11 mouse cellular contexts compared by ENCODE assay signal in the genomic region with DNA sequence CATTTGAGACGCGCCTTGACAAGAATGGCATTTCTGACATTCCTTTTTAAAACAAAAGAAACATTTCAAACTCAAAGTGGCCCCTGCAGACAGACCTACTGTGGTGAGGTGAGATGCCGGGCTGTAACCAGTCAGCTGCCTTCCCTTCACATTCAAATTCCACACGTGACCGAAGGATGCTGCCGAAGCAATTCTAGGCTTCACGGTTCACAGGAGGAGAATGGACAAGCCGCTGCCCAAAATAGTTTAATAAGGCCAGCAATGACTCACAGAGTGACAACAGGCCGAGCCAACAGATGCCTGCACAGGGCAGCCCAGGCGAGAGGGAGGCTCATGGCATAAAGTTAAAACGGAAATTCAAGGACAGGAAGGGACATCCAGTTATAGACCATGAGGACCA. TPM values are rescaled to one million over a fixed set of nuclear protein-coding genes. Genes with fewer than 3 reads are reported as not detected.
A peak's percentile ranks its signal among the peaks of the same experiment; 100 is the strongest.
DNase-seq lines count a peak whose midpoint lies in the region; ATAC-seq and TF ChIP-seq lines count a peak whose summit lies in the region.
"Had no signal": no experiment of that assay in that cellular context is flagged by ENCODE, and none has a peak within 500 bp of the region (broad histone marks: within the 10 kb centered on the region; RNA-seq: fewer than 3 reads in every experiment).

No protein-coding gene starts in this region.

- H3K4me1 ChIP-seq in hindbrain, embryonic 10.5 days (replicated peaks): peaks cover 23% of the 10 kb centered on the region
- no peaks in the 10 kb centered on the region for H3K4me1 ChIP-seq in hindbrain, postnatal 0 days (ENCODE audit: insufficient read depth, low read length)
- peaks cover 45% of the 10 kb centered on the region for H3K4me1 ChIP-seq in heart, embryonic 13.5 days
- H3K4me1 ChIP-seq in forebrain, embryonic 10.5 days: peaks cover 14% of the 10 kb centered on the region
- H3K4me1 ChIP-seq: hindbrain, embryonic 15.5 days had no signal

- H3K4me3 ChIP-seq in hindbrain, embryonic 10.5 days: no peak overlapping the region
- no peak overlapping the region for H3K4me3 ChIP-seq in hindbrain, postnatal 0 days (ENCODE audit: low read length)
- no peak overlapping the region for H3K4me3 ChIP-seq in heart, embryonic 13.5 days
- no peak overlapping the region for H3K4me3 ChIP-seq in forebrain, embryonic 10.5 days
- H3K4me3 ChIP-seq: hindbrain, embryonic 15.5 days had no signal

- WGBS in hindbrain, embryonic 10.5 days: 51% methylated on average over 11 of the region's 11 CpGs
- 30% methylated on average over 11 of the region's 11 CpGs for WGBS in hindbrain, postnatal 0 days
- WGBS in heart, embryonic 13.5 days: 42% methylated on average over 11 of the region's 11 CpGs
- WGBS in forebrain, embryonic 10.5 days: 75% methylated on average over 11 of the region's 11 CpGs

- no peak for TF ChIP-seq CTCF in hindbrain, postnatal 0 days (IDR thresholded peaks at IDR 0.05; ENCODE audit: low read depth)

- H3K9ac ChIP-seq in hindbrain, postnatal 0 days (replicated peaks; ENCODE audit: low read length): no peak overlapping the region
- no peak overlapping the region; the same call in 1 of the 2 replicates for H3K9ac ChIP-seq in heart, embryonic 13.5 days
- H3K9ac ChIP-seq: hindbrain, embryonic 15.5 days; lung, embryonic 14.5 days had no signal

- ATAC-seq in hindbrain, postnatal 0 days: no peak; the same call in 1 of the 2 replicates
- ATAC-seq in heart, embryonic 13.5 days (ENCODE audit: extremely low read depth, insufficient number of reproducible peaks, low FRiP score, low TSS enrichment): no peak

- peak overlapping the region; percentile 18; the same call in 1 of the 2 replicates for H3K27ac ChIP-seq in hindbrain, embryonic 10.5 days
- H3K27ac ChIP-seq in hindbrain, postnatal 0 days: no peak overlapping the region
- peak overlapping the region; percentile 83 for H3K27ac ChIP-seq in heart, embryonic 13.5 days (replicated peaks)
- no peak overlapping the region for H3K27ac ChIP-seq in forebrain, embryonic 10.5 days
- H3K27ac ChIP-seq: hindbrain, embryonic 15.5 days had no signal

- no peaks in the 10 kb centered on the region for H3K36me3 ChIP-seq in hindbrain, embryonic 10.5 days
- no peaks in the 10 kb centered on the region for H3K36me3 ChIP-seq in hindbrain, postnatal 0 days (ENCODE audit: insufficient read depth, low read length)
- no peaks in the 10 kb centered on the region for H3K36me3 ChIP-seq in heart, embryonic 13.5 days
- H3K36me3 ChIP-seq in forebrain, embryonic 10.5 days (replicated peaks): no peaks in the 10 kb centered on the region
- H3K36me3 ChIP-seq: hindbrain, embryonic 15.5 days had no signal

- H3K9me3 ChIP-seq in hindbrain, embryonic 10.5 days: no peaks in the 10 kb centered on the region
- no peaks in the 10 kb centered on the region for H3K9me3 ChIP-seq in hindbrain, postnatal 0 days (ENCODE audit: low read length)
- H3K9me3 ChIP-seq in heart, embryonic 13.5 days: no peaks in the 10 kb centered on the region
- H3K9me3 ChIP-seq in forebrain, embryonic 10.5 days: no peaks in the 10 kb centered on the region
- H3K9me3 ChIP-seq: hindbrain, embryonic 15.5 days had no signal

- peak; percentile 40 for DNase-seq in hindbrain, embryonic 10.5 days (ENCODE audit: low spot score)
- DNase-seq in hindbrain, postnatal 0 days (ENCODE audit: low spot score): no peak
- peak; percentile 81 for DNase-seq in cerebellum, adult 9-10 months
- DNase-seq in kidney, postnatal 4 days: peak; percentile 33 to 67
- DNase-seq in forebrain, embryonic 10.5 days (ENCODE audit: extremely low spot score, low spot score): no peak
- DNase-seq in urinary bladder, postnatal 36 days (ENCODE audit: low spot score in 2 of 2): no peak
- DNase-seq in spleen, postnatal 4 days (ENCODE audit: low spot score in 2 of 2): no peak
- DNase-seq: lung, embryonic 14.5 days; right cerebral cortex, postnatal 14 days had no signal

- H3K27me3 ChIP-seq in hindbrain, embryonic 10.5 days (ENCODE audit: insufficient read depth, poor library complexity, severe bottlenecking): no peaks in the 10 kb centered on the region
- no peaks in the 10 kb centered on the region for H3K27me3 ChIP-seq in hindbrain, postnatal 0 days (ENCODE audit: insufficient read depth, low read length)
- H3K27me3 ChIP-seq in heart, embryonic 13.5 days (replicated peaks): no peaks in the 10 kb centered on the region
- H3K27me3 ChIP-seq in forebrain, embryonic 10.5 days (ENCODE audit: poor library complexity, severe bottlenecking): no peaks in the 10 kb centered on the region
- H3K27me3 ChIP-seq: hindbrain, embryonic 15.5 days had no signal

- no peak overlapping the region for H3K4me2 ChIP-seq in hindbrain, postnatal 0 days (ENCODE audit: low read depth, low read length)
- peak overlapping the region; percentile 30 for H3K4me2 ChIP-seq in heart, embryonic 13.5 days
- H3K4me2 ChIP-seq: hindbrain, embryonic 15.5 days; lung, embryonic 14.5 days had no signal

RNA-seq across cellular contexts. Expression of gene Osbpl3, which starts 51.3 kb away (rescaled TPM):
- polyA plus RNA-seq in hindbrain, embryonic 10.5 days (2016; fragmentation: Nextera tagmentation; extraction: Ambion mirVana): 6.2 and 6.6 TPM in 2 replicates
- 5.6 and 6.5 TPM in 2 replicates for total RNA-seq in hindbrain, postnatal 0 days (2014; rRNA removed)
- 3.6 and 3.7 TPM in 2 replicates for polyA plus RNA-seq in hindbrain, postnatal 0 days (2015; fragmentation: Nextera tagmentation; extraction: Ambion mirVana)
- polyA plus RNA-seq in heart, embryonic 13.5 days (2015; fragmentation: Nextera tagmentation; extraction: Ambion mirVana): 11.8 and 11.9 TPM in 2 replicates
- 7.3 and 8.1 TPM in 2 replicates for polyA plus RNA-seq in forebrain, embryonic 10.5 days (2016; fragmentation: Nextera tagmentation; extraction: Ambion mirVana)

Comparison
In these comparisons a context has a peak if more than half of its experiments do, and no peak if none do; other contexts are left out.
1. DNase-seq: peak in hindbrain, embryonic 10.5 days (single experiment), cerebellum, adult 9-10 months (single experiment) and kidney, postnatal 4 days (2 of 2); none in hindbrain, postnatal 0 days (single experiment), forebrain, embryonic 10.5 days (single experiment), urinary bladder, postnatal 36 days (0 of 2) and spleen, postnatal 4 days (0 of 2).
2. H3K27ac ChIP-seq: peak in hindbrain, embryonic 10.5 days (single experiment) and heart, embryonic 13.5 days (single experiment); none in hindbrain, postnatal 0 days (single experiment) and forebrain, embryonic 10.5 days (single experiment).